Mouse (Mus musculus) embryonic facial prominence, embryonic 14.5 days (tissue): Measurements from ENCODE around the gene Evi2. TPM values are rescaled to one million over a fixed set of nuclear protein-coding genes. Genes with fewer than 3 reads are reported as not detected.

Source experiments
- ATAC-seq: fragments of 200-750 bp; cut with Nextera tagmentation; 2 replicates; pipeline ENCODE4 v1.8.0; 2017; ENCODE audit warnings: low read depth, moderate number of reproducible peaks, moderate TSS enrichment
- DNase-seq: peaks from one replicate; pipeline ENCODE4 v3.0.0-alpha.2; 2015; ENCODE audit warnings: low spot score
- H3K27ac ChIP-seq: fragments of 300-500 bp; sonication (generic); replicated peaks from 2 replicates; pipeline ENCODE4 v1.5.1; 2014; ENCODE audit warnings: low read depth, mild to moderate bottlenecking, low read length, moderate library complexity
- H3K27me3 ChIP-seq: fragments of 300-500 bp; sonication (generic); replicated peaks from 2 replicates; pipeline ENCODE4 v1.6.1; 2014; ENCODE audit warnings: low read length; ENCODE audit not compliant: control insufficient read depth, insufficient read depth
- H3K36me3 ChIP-seq: fragments of 300-500 bp; sonication (generic); 2 replicates; pipeline ENCODE4 v1.6.1; 2014; ENCODE audit warnings: low read length, mixed read lengths; ENCODE audit not compliant: control insufficient read depth, insufficient read depth
- H3K4me1 ChIP-seq: fragments of 300-500 bp; sonication (generic); 2 replicates; pipeline ENCODE4 v1.6.1; 2014; ENCODE audit warnings: antibody characterized with exemption, low read length; ENCODE audit not compliant: control insufficient read depth, insufficient read depth
- H3K4me2 ChIP-seq: fragments of 300-500 bp; sonication (generic); 2 replicates; pipeline ENCODE4 v1.6.1; 2014; ENCODE audit warnings: low read depth, mild to moderate bottlenecking, low read length, moderate library complexity, mixed read lengths
- H3K4me3 ChIP-seq: fragments of 300-500 bp; sonication (generic); 2 replicates; pipeline ENCODE4 v1.5.1; 2014; ENCODE audit warnings: low read depth, mild to moderate bottlenecking, low read length
- H3K9ac ChIP-seq: fragments of 300-500 bp; sonication (generic); 2 replicates; pipeline ENCODE4 v1.6.1; 2014; ENCODE audit warnings: low read depth, mild to moderate bottlenecking, low read length, moderate library complexity, mixed read lengths
- H3K9me3 ChIP-seq: fragments of 300-500 bp; sonication (generic); 2 replicates; pipeline ENCODE4 v1.6.1; 2016; ENCODE audit warnings: low read length; ENCODE audit not compliant: control insufficient read depth
- WGBS: fragments of 180-500 bp; shearing (Covaris S2); extraction: QIAGEN DNeasy Blood & Tissue Kit; methylation state at CpG from one replicate; pipeline ENCODE4 v1.1.7; 2014; 5-methylcytosine and 5-hydroxymethylcytosine counted together
- polyA plus RNA-seq: library from polyadenylated mRNA; unstranded; fragments of >200 nt; fragmentation: Nextera tagmentation; extraction: Ambion mirVana; gene quantifications from 2 replicates; pipeline ENCODE4 v1.2.1, GENCODE M21; 2014

The Evi2 gene
- polyA plus RNA-seq, 1 experiment from 2014 or later: 0.58 TPM

- no peak overlapping the region for H3K4me2 ChIP-seq
- H3K36me3 ChIP-seq: peaks cover 81% of the 10 kb centered on the region
- no peak for DNase-seq
- H3K4me1 ChIP-seq: no peaks in the 10 kb centered on the region
- H3K27ac ChIP-seq: no peak overlapping the region
- 91% methylated on average over 4 of the region's 4 CpGs for WGBS
- H3K4me3 ChIP-seq: no peak overlapping the region
- H3K9ac ChIP-seq: no peak overlapping the region
- no peaks in the 10 kb centered on the region for H3K9me3 ChIP-seq
- ATAC-seq: no peak
- no peaks in the 10 kb centered on the region for H3K27me3 ChIP-seq
Measured at GRCm38 (mm10) chr11:79560536-79560935, 30.1 kb upstream of the Evi2 start.

DNA sequence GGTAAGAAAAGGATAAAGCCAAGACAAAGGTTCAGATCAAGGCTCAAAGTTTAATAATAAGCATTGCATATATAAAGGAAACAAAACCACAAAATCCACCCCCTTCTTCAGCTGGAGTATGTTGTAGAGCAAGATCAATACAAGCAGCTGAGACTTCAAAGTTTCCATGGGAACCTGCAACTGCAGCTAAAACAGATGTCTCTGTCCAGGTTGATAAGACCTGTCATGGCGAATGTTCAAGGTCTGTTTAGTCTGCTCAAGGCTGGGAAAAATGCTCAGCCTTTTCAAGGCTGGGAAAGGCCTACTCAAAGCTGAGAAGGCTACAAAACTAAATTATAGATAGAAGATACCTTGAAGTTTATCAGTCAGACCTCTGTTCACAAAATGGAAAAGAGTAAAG lies 22.2 kb upstream of the Evi2 start:
- DNase-seq (no peak), ATAC-seq (no peak)
- H3K4me3 ChIP-seq: no peak overlapping the region
- no peak overlapping the region; the same call in 1 of the 2 replicates for H3K9ac ChIP-seq
- no peaks in the 10 kb centered on the region for H3K27me3 ChIP-seq
- H3K27ac ChIP-seq: no peak overlapping the region
- WGBS: 70% methylated on average over 1 of the region's 1 CpGs
- no peak overlapping the region for H3K4me2 ChIP-seq
- H3K4me1 ChIP-seq: no peaks in the 10 kb centered on the region
- H3K9me3 ChIP-seq: no peaks in the 10 kb centered on the region
- H3K36me3 ChIP-seq: peaks cover 91% of the 10 kb centered on the region

- Histone ChIP-seq H3K9me3 (no peaks in the 10 kb centered on the region), H3K27me3 (no peaks in the 10 kb centered on the region), H3K9ac (no peak overlapping the region), H3K4me1 (peaks cover 10% of the 10 kb centered on the region), H3K36me3 (peaks cover 52% of the 10 kb centered on the region), H3K4me2 (no peak overlapping the region), H3K27ac (no peak overlapping the region), H3K4me3 (no peak overlapping the region)
- no peak for ATAC-seq
- 93% methylated on average over 3 of the region's 3 CpGs for WGBS
- no peak for DNase-seq
Measured at GRCm38 (mm10) chr11:79536293-79536692, 5.9 kb upstream of the Evi2 start.

DNA sequence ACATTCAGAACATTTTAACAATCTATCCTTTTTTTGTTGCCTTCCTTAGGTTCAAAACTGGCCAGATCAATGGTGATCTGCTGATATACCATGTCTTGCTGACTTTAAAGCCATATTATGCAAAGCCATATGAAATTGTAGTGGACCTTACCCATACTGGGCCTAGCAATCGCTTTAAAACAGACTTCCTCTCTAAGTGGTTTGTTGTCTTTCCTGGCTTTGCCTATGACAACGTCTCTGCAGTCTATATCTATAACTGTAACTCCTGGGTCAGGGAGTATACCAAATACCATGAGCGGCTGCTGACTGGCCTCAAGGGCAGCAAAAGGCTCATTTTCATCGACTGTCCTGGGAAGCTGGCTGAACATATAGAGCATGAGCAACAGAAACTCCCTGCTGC lies 5.2 kb upstream of the Evi2 start:
- H3K9ac ChIP-seq: no peak overlapping the region
- no peak overlapping the region for H3K4me3 ChIP-seq
- peaks cover 48% of the 10 kb centered on the region for H3K36me3 ChIP-seq
- no peak overlapping the region for H3K27ac ChIP-seq
- ATAC-seq: no peak
- H3K9me3 ChIP-seq: no peaks in the 10 kb centered on the region
- WGBS: 87% methylated on average over 4 of the region's 4 CpGs
- no peak overlapping the region for H3K4me2 ChIP-seq
- DNase-seq: no peak
- H3K27me3 ChIP-seq: no peaks in the 10 kb centered on the region
- H3K4me1 ChIP-seq: peaks cover 10% of the 10 kb centered on the region

DNA sequence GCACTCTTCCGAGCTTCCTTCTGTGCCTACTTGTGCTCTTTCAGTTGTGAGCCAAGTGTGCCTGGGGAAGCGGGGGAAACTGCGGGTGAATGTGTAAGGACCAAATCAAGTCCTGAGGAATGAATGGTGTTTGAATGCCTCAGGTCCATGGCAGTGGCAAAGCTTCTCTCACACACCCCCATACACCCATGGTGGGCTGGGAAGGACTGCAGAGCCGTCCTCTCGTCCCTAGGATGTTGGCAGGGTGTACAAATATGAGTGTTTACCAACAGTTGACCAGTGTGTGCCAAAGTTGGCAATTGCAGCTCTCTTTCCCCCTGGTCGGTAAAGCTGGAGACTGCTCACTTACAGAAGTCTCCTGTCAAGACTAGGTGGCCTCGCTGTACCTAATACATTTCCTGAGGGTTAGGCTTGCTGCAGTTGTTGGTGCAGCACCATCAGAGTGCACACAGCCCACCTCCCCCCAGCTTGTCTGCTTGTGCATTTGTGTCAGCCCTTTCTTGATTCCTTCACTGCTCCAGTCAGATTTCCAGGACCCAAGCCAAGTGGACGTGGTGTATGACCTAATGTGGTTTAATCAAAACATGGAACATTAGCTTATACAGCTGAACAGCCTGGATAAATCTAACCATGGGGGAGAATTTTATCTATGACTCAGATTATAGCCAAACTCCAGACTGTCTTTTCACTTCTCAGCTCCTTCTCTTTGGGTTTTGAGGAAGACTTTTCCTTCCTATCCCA lies 3.7 kb upstream of the Evi2 start:
- peak; percentile 65 for ATAC-seq
- no peak overlapping the region for H3K9ac ChIP-seq
- peaks cover 10% of the 10 kb centered on the region for H3K4me1 ChIP-seq
- no peaks in the 10 kb centered on the region for H3K27me3 ChIP-seq
- WGBS: 72% methylated on average over 8 of the region's 8 CpGs
- H3K36me3 ChIP-seq: peaks cover 42% of the 10 kb centered on the region
- DNase-seq: peak; percentile 80
- H3K4me3 ChIP-seq: no peak overlapping the region
- no peaks in the 10 kb centered on the region for H3K9me3 ChIP-seq
- H3K4me2 ChIP-seq: no peak overlapping the region
- peak overlapping the region; percentile 46; the same call in 1 of the 2 replicates for H3K27ac ChIP-seq

- no peak overlapping the region for H3K4me3 ChIP-seq
- 81% methylated on average over 6 of the region's 6 CpGs for WGBS
- H3K36me3 ChIP-seq: peaks cover 46% of the 10 kb centered on the region
- ATAC-seq (no peak), DNase-seq (no peak)
- no peak overlapping the region for H3K27ac ChIP-seq
- H3K27me3 ChIP-seq: no peaks in the 10 kb centered on the region
- peaks cover 10% of the 10 kb centered on the region for H3K4me1 ChIP-seq
- no peak overlapping the region for H3K9ac ChIP-seq
- H3K4me2 ChIP-seq: no peak overlapping the region
- H3K9me3 ChIP-seq: no peaks in the 10 kb centered on the region
Measured at GRCm38 (mm10) chr11:79533311-79533710, 2.9 kb upstream of the Evi2 start.

DNA sequence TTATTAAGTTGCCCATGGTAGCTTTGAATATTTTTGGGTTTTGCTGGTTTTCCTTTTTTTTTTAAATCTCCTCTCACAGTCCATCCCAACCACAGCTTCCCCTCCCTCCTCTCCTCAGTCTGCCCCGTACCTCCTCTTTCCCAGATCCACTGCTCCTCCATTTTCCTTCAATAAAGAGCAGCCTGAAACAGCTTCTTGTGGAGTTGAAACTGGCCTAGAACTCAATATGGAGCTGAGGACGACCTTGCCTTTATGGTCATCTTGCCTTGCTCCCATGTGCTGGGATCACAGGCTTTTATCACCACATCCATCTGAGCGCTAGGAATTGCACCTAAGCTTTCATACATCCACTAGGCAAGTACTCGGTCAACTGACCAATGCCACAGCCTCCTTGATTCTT lies 1.1 kb upstream of the Evi2 start:
- Histone ChIP-seq H3K36me3 (peaks cover 35% of the 10 kb centered on the region), H3K27ac (no peak overlapping the region), H3K27me3 (no peaks in the 10 kb centered on the region), H3K4me3 (no peak overlapping the region), H3K4me2 (no peak overlapping the region), H3K9me3 (no peaks in the 10 kb centered on the region), H3K9ac (no peak overlapping the region), H3K4me1 (peaks cover 10% of the 10 kb centered on the region)
- 91% methylated on average over 4 of the region's 4 CpGs for WGBS
- DNase-seq (no peak), ATAC-seq (no peak)

DNA sequence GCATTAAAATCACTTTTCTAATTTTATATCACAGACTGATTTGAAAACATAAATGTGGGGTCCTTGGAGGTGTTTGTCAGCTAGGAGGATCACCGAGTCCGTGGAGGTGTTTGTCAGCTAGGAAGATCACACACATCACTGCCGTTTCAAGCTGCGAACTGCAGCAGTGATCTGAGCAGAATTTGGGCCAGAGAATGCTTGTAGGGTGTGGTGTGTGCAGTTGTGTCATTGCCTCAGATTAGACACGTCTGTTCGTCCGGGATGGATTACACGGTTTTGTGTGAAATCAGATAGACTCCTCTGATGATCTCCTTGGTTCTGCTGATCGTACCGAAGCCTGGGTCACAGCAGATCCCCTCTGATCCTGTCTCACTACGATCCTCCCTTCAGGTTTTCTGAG lies 385 bp upstream of the Evi2 start:
- H3K36me3 ChIP-seq: peaks cover 29% of the 10 kb centered on the region
- peaks cover 10% of the 10 kb centered on the region for H3K4me1 ChIP-seq
- no peaks in the 10 kb centered on the region for H3K9me3 ChIP-seq
- no peak overlapping the region for H3K4me3 ChIP-seq
- WGBS: 88% methylated on average over 11 of the region's 11 CpGs
- no peak overlapping the region for H3K27ac ChIP-seq
- ATAC-seq: no peak
- DNase-seq: no peak
- no peak overlapping the region for H3K4me2 ChIP-seq
- no peak overlapping the region for H3K9ac ChIP-seq
- no peaks in the 10 kb centered on the region for H3K27me3 ChIP-seq

DNA sequence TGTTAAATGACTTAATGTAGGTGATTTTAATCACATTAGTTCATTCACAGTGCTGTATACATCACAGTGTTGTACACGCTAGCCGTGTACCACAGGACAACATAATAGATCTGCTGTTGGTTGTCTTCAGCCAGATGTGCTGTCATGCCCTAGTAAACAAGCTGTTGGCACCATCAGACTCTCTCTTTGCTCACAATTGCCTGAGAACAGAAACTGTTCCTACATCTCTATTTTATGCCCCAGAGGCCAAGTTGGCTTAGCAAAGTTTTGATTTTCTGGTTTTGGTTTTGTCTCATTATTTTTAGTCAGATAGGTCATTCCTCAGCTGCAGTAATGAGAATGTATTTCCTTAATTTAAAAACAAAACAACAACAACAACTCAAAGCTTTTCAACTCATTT lies 653 bp downstream of the Evi2 start:
- no peak overlapping the region for H3K9ac ChIP-seq
- peaks cover 31% of the 10 kb centered on the region; the same call in 1 of the 2 replicates for H3K36me3 ChIP-seq
- H3K27me3 ChIP-seq: no peaks in the 10 kb centered on the region
- peaks cover 10% of the 10 kb centered on the region for H3K4me1 ChIP-seq
- 85% methylated on average over 2 of the region's 2 CpGs for WGBS
- H3K4me3 ChIP-seq: no peak overlapping the region
- no peak for ATAC-seq
- no peak overlapping the region for H3K27ac ChIP-seq
- H3K4me2 ChIP-seq: no peak overlapping the region
- no peak for DNase-seq
- no peaks in the 10 kb centered on the region for H3K9me3 ChIP-seq
